Mouse (Mus musculus): ENCODE results near the gene Limch1. TPM values are rescaled to one million over a fixed set of nuclear protein-coding genes. Genes with fewer than 3 reads are reported as not detected.

Gene Limch1
- polyA plus RNA-seq, 1 experiment: 5.0 TPM

GRCm38 (mm10) chr5:66826844-66827243 lies 81.2 kb downstream of the Limch1 start:
- WGBS: 91% methylated on average over 8 of the region's 8 CpGs
- TF ChIP-seq CTCF (IDR thresholded peaks at IDR 0.05; ENCODE audit: borderline replicate concordance, control insufficient read depth, extremely low read depth, insufficient read depth, low read length, poor library complexity) (no peak), POLR2A (IDR thresholded peaks at IDR 0.05; ENCODE audit: control insufficient read depth, extremely low read depth, insufficient read depth, low read length, poor library complexity) (no peak)
- Histone ChIP-seq H3K4me1 (replicated peaks; ENCODE audit: control insufficient read depth, insufficient read depth, low read length) (no peaks in the 10 kb centered on the region), H3K36me3 (ENCODE audit: control insufficient read depth, insufficient read depth, low read length) (no peaks in the 10 kb centered on the region), H3K27me3 (ENCODE audit: control insufficient read depth, insufficient read depth, low read length) (no peaks in the 10 kb centered on the region), H3K4me3 (ENCODE audit: control insufficient read depth, insufficient read depth, low read length) (no peak overlapping the region), H3K27ac (ENCODE audit: control insufficient read depth, insufficient read depth, low read length) (no peak overlapping the region)
- no peak for DNase-seq

DNA sequence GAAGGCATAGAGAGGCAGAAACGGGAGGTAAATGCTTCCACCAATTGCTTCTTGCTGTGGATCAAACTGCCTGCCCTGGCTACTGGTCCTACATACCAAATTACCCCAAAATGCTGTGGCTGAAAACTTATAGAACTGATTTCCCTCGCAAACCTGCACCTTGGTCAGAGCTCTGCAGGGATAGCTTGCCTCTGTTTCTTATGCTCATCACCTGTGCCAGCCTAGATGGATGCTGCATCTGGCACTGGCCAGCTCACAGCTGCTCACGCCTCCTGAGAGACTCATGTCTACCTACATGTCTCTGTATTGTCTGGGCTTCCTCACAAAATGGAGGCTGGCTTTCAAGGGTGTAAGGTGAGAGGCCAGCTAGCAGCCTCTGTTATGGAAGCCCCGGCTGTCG lies 83.9 kb downstream of the Limch1 start:
- H3K4me3 ChIP-seq (ENCODE audit: control insufficient read depth, insufficient read depth, low read length): no peak overlapping the region
- no peaks in the 10 kb centered on the region for H3K36me3 ChIP-seq (ENCODE audit: control insufficient read depth, insufficient read depth, low read length)
- 83% methylated on average over 5 of the region's 5 CpGs for WGBS
- TF ChIP-seq CTCF (IDR thresholded peaks at IDR 0.05; ENCODE audit: borderline replicate concordance, control insufficient read depth, extremely low read depth, insufficient read depth, low read length, poor library complexity) (no peak), POLR2A (IDR thresholded peaks at IDR 0.05; ENCODE audit: control insufficient read depth, extremely low read depth, insufficient read depth, low read length, poor library complexity) (no peak)
- no peaks in the 10 kb centered on the region for H3K4me1 ChIP-seq (replicated peaks; ENCODE audit: control insufficient read depth, insufficient read depth, low read length)
- no peak for DNase-seq
- no peaks in the 10 kb centered on the region for H3K27me3 ChIP-seq (ENCODE audit: control insufficient read depth, insufficient read depth, low read length)
- no peak overlapping the region for H3K27ac ChIP-seq (ENCODE audit: control insufficient read depth, insufficient read depth, low read length)

DNA sequence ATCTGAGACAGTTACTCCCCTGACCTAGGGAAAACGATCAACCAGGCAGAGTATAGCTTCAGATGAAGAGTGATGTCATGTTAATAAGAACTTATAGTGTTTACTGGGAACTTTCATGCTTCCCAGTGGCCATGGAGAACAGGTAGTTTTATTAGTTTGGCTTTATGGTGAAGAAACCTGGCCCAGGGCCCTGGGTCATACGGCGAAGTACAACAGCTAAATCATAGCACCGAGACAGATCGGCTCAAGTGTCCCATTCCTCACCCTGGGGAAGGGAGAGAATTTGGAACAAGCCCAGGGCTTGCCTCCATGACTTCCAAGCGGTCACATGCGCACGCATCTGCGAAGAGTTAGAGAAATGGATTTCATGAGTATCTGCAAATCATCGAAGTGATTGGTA lies 84.6 kb downstream of the Limch1 start:
- 96% methylated on average over 10 of the region's 10 CpGs for WGBS
- Histone ChIP-seq H3K27me3 (ENCODE audit: control insufficient read depth, insufficient read depth, low read length) (no peaks in the 10 kb centered on the region), H3K4me1 (replicated peaks; ENCODE audit: control insufficient read depth, insufficient read depth, low read length) (no peaks in the 10 kb centered on the region), H3K27ac (ENCODE audit: control insufficient read depth, insufficient read depth, low read length) (no peak overlapping the region), H3K4me3 (ENCODE audit: control insufficient read depth, insufficient read depth, low read length) (no peak overlapping the region), H3K36me3 (ENCODE audit: control insufficient read depth, insufficient read depth, low read length) (no peaks in the 10 kb centered on the region)
- TF ChIP-seq POLR2A (IDR thresholded peaks at IDR 0.05; ENCODE audit: control insufficient read depth, extremely low read depth, insufficient read depth, low read length, poor library complexity): no peak
- DNase-seq: no peak

- H3K36me3 ChIP-seq (ENCODE audit: control insufficient read depth, insufficient read depth, low read length): no peaks in the 10 kb centered on the region
- H3K4me1 ChIP-seq (replicated peaks; ENCODE audit: control insufficient read depth, insufficient read depth, low read length): no peaks in the 10 kb centered on the region
- TF ChIP-seq CTCF (IDR thresholded peaks at IDR 0.05; ENCODE audit: borderline replicate concordance, control insufficient read depth, extremely low read depth, insufficient read depth, low read length, poor library complexity) (no peak), POLR2A (IDR thresholded peaks at IDR 0.05; ENCODE audit: control insufficient read depth, extremely low read depth, insufficient read depth, low read length, poor library complexity) (no peak)
- no peaks in the 10 kb centered on the region for H3K27me3 ChIP-seq (ENCODE audit: control insufficient read depth, insufficient read depth, low read length)
- no peak overlapping the region for H3K4me3 ChIP-seq (ENCODE audit: control insufficient read depth, insufficient read depth, low read length)
- DNase-seq: no peak
- no peak overlapping the region for H3K27ac ChIP-seq (ENCODE audit: control insufficient read depth, insufficient read depth, low read length)
- WGBS: 90% methylated on average over 6 of the region's 6 CpGs
Measured at GRCm38 (mm10) chr5:66834756-66835155, 89.1 kb downstream of the Limch1 start.

- DNase-seq: no peak
- no peak overlapping the region for H3K27ac ChIP-seq (ENCODE audit: control insufficient read depth, insufficient read depth, low read length)
- 92% methylated on average over 4 of the region's 4 CpGs for WGBS
- H3K36me3 ChIP-seq (ENCODE audit: control insufficient read depth, insufficient read depth, low read length): no peaks in the 10 kb centered on the region
- TF ChIP-seq POLR2A (IDR thresholded peaks at IDR 0.05; ENCODE audit: control insufficient read depth, extremely low read depth, insufficient read depth, low read length, poor library complexity) (no peak), CTCF (IDR thresholded peaks at IDR 0.05; ENCODE audit: borderline replicate concordance, control insufficient read depth, extremely low read depth, insufficient read depth, low read length, poor library complexity) (no peak)
- no peaks in the 10 kb centered on the region for H3K4me1 ChIP-seq (replicated peaks; ENCODE audit: control insufficient read depth, insufficient read depth, low read length)
- H3K4me3 ChIP-seq (ENCODE audit: control insufficient read depth, insufficient read depth, low read length): no peak overlapping the region
- no peaks in the 10 kb centered on the region for H3K27me3 ChIP-seq (ENCODE audit: control insufficient read depth, insufficient read depth, low read length)
Measured at GRCm38 (mm10) chr5:66836892-66837291, 91.3 kb downstream of the Limch1 start.

DNA sequence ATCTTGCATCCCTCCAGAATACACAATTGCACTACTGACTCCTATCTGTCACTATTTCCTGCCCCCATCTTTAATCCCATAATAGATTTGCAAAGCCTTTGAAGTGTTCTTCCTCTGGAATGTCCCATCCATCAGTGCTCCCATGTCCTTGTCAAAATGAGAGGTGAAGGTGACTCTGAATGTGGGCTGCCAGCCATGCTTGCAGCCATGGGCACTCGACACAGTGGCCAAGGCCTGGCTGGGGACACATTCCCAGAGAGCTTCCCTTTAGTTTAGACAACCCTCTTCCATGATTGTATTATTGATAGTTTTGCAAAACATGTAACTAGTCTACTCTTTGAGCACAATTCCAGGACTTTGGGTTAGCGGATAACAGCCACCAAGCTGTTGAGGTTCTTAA lies 96.3 kb downstream of the Limch1 start:
- no peaks in the 10 kb centered on the region for H3K4me1 ChIP-seq (replicated peaks; ENCODE audit: control insufficient read depth, insufficient read depth, low read length)
- no peak for DNase-seq
- H3K36me3 ChIP-seq (ENCODE audit: control insufficient read depth, insufficient read depth, low read length): no peaks in the 10 kb centered on the region
- no peak overlapping the region for H3K4me3 ChIP-seq (ENCODE audit: control insufficient read depth, insufficient read depth, low read length)
- H3K27ac ChIP-seq (ENCODE audit: control insufficient read depth, insufficient read depth, low read length): no peak overlapping the region
- WGBS: 92% methylated on average over 2 of the region's 2 CpGs
- H3K27me3 ChIP-seq (ENCODE audit: control insufficient read depth, insufficient read depth, low read length): no peaks in the 10 kb centered on the region
- TF ChIP-seq POLR2A (IDR thresholded peaks at IDR 0.05; ENCODE audit: control insufficient read depth, extremely low read depth, insufficient read depth, low read length, poor library complexity) (no peak), CTCF (IDR thresholded peaks at IDR 0.05; ENCODE audit: borderline replicate concordance, control insufficient read depth, extremely low read depth, insufficient read depth, low read length, poor library complexity) (no peak)

- no peaks in the 10 kb centered on the region for H3K4me1 ChIP-seq (replicated peaks; ENCODE audit: control insufficient read depth, insufficient read depth, low read length)
- no peaks in the 10 kb centered on the region for H3K36me3 ChIP-seq (ENCODE audit: control insufficient read depth, insufficient read depth, low read length)
- no peak overlapping the region for H3K4me3 ChIP-seq (ENCODE audit: control insufficient read depth, insufficient read depth, low read length)
- no peak overlapping the region for H3K27ac ChIP-seq (ENCODE audit: control insufficient read depth, insufficient read depth, low read length)
- no peak for DNase-seq
- no peaks in the 10 kb centered on the region for H3K27me3 ChIP-seq (ENCODE audit: control insufficient read depth, insufficient read depth, low read length)
- 96% methylated on average over 5 of the region's 5 CpGs for WGBS
- TF ChIP-seq POLR2A (IDR thresholded peaks at IDR 0.05; ENCODE audit: control insufficient read depth, extremely low read depth, insufficient read depth, low read length, poor library complexity) (no peak), CTCF (IDR thresholded peaks at IDR 0.05; ENCODE audit: borderline replicate concordance, control insufficient read depth, extremely low read depth, insufficient read depth, low read length, poor library complexity) (no peak)
Measured at GRCm38 (mm10) chr5:66842776-66843175, 97.1 kb downstream of the Limch1 start.

Data from thymus, adult 2 months (tissue).